Mouse (Mus musculus) adrenal gland, postnatal 10 days (tissue): ENCODE measurements at regions not wholly inside any gene's neighbourhood (a gene's known extent, or its start where the extent isn't known, plus 50 kb on each side); places are given as distances from the start of the nearest gene placed in this dataset.
A peak's percentile ranks its signal among the peaks of the same experiment; 100 is the strongest.

ENCODE experiments used
- DNase-seq: peaks from one replicate; pipeline ENCODE4 v3.0.0; 2021; ENCODE audit warnings: mixed read lengths

DNA sequence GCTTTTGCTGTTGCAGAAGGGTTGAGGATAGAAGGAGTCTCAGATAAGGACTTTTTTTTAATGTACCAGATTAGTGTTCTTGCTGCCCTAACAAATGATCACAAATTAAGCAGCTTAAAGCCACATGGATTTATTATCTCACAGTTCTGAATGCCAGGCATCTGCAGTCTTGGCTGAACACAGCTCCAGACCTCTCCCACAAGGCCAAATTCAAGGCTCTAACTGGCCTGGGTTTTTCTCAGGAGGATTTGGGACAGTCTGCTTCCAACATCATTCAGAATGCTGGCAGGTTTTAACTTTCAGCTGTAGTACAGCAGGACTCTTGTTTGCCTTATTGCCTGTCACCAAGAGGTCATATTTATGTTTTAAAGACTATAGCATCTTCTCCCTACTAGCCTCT lies 329.7 kb upstream of the Chrm2 start:
- peak; percentile 18 for DNase-seq

DNA sequence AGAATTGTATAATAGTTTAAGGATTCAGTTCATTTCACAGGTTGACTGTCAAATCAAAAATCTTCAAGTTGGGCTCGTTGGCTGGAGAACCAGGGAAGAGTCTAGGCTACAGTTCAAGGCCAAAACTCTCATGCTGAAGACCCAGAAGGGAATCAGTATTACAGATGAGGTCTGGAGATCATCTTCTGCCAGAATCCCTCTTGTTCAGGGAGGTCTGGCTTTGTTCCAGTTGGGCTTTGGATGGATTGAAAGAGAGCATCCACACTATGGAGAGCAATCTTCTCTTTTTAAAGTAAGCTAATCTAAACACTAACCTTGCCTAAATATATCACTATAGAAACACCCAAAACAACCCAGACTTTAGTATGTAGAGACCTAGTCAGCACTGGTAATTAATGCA lies 327.5 kb upstream of the Chrm2 start:
- DNase-seq, result no peak

DNA sequence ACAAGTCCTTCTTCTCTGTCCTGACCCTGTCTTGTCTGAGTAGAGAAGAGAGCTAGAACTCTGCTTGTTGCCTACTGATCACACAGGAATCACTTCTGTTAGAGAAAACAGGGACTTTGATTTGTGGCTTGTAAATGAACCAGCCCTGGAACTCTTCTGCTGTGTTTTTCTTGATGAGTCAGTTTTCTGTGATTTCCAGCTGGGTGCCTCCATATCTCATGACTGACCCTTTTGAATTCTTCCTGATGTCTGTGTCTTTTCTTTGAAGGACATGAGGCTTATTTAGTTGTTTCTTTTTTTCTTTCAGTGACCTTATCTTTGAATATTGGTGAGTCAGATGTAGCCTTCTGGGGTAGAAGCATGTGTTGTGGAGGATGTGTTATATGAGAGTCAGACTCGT lies 323.0 kb upstream of the Chrm2 start:
- DNase-seq, result no peak

DNA sequence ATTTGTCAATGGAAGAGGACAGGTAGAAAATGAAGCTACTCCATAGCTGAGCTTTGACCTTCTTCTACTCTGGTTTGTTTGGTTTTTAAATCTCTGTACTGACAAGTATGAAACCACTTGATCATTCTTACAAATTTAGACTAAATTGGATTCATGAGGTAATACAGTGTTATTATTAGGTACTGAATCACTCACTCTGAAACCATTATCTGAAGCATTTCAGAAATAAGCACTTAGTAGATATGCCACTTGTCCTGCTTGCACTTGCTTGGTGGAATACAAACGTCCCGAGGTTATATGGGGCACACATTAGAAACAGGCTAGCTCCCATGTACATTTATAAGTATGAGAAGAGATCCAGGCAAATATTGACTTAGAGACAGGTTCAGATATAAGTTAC lies 319.2 kb upstream of the Chrm2 start:
- DNase-seq, result no peak

DNA sequence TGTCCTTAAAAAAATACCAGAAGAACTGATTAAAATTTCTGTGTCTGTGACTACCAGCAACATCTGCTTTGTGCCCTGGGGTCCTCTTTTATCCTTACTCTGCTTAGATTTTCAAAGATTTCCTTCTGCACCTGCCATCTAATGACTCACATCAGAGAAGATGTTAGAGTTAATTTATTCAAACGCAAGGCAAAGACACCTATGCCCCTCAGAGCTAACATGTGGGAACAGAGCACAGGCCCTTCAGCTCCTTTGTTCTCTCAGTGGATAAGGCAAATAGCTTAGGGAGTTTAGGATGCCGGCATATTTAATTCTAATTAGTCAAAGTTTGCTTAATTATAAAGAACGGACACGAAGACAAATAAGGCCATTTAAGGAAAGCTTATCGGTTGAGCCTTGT lies 308.3 kb upstream of the Chrm2 start:
- no peak for DNase-seq

DNA sequence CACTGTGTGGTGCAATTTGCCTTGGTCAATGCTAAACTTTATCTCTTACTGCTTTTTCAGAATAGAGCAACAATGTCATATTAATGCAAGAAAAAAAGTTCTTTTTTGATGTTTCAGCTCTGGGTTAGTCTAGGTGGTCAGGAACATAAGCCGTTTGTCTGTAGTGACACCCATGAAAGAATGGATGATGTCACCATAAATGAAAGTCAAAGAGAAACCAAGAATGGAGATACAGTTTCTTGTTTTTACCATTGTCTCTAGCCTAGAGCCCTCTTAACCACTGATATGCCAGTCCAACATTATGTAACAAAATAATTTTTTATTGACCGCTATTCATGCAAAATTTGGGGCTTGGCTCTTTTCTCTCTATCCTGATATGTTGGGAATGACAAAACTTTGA lies 294.3 kb upstream of the Chrm2 start:
- no peak for DNase-seq

DNA sequence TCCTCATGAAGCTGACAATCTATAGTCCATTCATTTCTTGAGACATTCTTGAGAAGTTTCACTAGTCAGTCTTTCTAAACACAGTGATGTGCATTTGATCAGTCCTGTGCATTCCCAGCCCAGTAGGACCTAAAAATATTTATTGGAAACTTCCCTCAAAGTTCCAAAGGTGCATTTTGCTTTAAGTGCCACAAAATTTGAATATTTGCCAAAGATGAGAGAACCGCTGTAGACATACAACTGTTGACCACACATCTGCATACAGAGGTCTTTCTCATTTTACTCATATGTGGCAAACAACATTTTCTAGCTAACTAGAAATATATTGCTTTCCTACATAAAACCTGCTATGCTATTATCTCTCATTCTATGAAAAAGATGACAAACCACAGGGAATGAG lies 293.8 kb upstream of the Chrm2 start:
- no peak for DNase-seq

DNA sequence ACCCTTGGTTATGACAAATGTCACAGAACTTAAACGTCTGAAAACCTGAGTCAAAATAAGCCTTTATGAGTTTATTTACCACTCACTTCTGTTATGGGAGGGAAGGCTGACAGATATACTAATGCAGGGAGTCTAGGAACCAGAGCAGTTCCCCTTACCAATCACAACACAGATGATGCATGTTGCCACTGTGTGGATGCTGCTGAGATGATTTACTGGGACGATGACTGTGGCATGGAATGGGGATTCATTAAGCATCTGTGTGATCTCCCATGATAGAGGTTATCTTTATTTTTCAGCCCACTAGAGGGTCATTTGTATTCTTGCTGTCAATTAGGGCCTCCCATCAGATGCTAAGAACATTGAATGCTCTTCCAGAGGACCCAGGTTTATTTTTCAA lies 290.5 kb upstream of the Chrm2 start:
- no peak for DNase-seq

DNA sequence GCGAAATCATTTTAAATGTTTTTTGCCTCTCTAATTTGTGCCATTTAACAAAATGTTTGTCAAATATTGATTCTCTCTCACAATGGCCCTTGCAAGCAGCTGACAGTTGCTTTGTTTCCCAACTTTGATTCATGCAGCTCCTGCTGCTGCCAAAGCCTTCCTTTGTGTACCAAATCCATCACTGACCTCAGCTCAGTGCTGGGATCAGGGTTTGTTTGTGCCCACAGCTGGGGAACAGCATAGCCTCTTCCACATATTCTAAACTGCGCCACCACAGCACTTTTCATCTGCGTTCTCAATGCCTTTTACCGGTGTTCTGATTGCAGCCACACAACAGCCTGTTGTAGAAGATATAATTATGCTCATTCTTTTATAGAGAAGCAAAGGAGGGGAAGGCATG lies 289.7 kb upstream of the Chrm2 start:
- DNase-seq, result no peak

DNA sequence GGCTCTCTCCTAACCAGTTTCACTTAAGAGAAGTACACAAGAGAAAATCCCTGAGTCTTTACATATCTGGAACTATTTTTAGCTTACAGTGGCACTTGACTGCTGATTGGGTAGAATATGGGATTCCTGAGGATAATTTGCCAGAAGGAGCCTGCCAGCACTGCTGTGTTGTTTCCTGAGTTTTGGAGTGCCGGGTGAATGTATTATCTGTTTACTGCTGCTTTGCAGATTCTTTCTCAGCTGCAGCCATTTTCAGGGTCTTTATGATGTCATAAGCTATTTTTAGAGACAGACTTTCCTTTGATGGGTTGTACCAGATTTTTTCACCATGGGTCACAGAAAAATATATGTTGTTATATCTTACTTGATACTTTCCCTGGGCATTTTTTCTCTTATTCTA lies 279.1 kb upstream of the Chrm2 start:
- DNase-seq, result no peak

DNA sequence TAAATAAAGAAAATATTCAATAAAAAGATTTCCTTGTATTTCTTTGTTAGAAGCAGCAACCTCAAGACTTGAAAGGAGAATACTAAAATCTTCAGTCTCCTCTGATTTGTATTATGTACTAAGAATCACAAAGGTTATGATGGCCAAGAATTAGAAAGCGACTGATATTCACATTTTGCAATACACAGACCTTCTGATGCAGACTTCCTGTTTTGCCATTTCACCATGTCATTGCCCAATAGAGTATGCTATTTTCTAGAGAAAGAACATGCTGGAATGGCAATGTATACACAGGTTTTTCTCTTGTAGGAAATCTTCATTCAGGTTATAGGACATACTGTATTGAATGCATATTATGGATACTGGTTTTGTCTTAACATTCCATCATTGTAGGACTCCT lies 250.7 kb upstream of the Chrm2 start:
- DNase-seq, result no peak

DNA sequence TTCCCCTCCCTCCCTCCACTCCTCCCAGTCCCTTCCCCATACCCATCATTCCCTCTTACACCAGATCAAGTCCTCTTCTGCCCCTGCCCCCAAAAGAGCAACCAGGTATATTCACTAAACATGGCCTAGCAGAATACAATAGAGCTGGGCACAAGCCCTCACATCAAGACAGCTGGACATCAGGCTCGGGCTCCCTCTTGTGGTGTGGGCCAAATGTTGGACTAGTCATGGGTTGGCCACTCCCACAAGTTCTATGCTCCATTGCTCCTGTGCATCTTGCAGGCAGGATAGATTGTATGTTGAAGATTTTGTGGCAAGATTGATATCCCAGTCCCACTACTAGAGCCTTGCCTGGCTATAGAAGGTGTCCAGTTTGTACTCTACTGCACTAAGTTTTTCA lies 240.6 kb upstream of the Chrm2 start:
- DNase-seq, result peak; percentile 21

DNA sequence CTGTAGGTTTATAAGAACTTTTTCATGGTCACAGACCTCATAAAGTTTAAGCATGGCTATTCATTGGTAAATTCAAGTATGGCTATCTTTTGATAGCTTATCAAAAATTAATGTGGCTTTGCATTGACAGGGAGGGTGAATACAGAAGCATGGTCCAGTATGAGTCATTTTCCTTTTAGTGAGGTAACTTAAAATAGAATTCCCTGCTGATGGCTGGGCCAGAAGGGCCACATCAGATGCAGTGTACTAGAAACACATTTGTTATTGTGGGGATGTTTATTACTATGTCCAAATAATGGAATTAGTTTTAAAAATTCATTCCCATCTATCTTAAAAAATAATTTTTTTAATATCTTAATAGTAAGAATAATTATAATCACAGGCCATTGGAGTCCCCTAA lies 213.4 kb upstream of the Chrm2 start:
- no peak for DNase-seq

DNA sequence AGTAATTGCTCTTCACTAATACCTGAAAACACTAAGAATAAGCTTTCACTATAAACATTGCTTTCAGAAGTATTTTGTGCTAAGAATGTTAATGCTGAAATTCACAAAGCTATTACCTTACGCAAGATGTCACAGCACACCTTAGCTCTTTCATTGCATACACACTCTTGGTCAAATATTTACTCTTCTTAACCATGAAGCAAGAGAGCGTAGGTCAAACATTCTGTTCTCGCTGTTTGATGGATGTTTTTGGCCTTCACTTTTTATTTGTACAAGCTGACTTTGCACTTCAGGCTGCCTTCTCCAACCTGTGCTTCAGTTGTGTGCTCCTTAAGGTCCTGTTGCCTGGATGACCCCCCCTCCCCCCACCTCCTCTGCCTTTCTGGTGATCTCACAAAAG lies 212.8 kb upstream of the Chrm2 start:
- no peak for DNase-seq

DNA sequence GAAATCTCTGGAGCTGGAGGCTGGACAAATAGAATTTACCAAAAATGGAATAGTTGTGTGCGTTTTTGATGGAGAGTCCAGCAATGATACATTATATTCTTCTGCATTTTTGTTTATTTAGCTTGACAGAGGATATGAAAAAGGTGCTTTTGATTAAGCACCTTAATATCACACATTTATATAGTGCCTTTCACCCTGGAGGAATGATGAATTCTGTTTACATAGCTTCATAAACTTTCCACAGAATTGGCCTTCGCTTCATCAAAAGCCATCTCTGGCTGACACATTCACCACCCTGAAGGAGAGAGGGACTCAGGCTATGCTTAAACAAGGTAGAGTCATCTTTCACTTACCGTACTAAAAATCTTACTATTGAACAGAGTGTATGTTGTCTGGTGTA lies 208.0 kb upstream of the Chrm2 start:
- DNase-seq, result no peak

DNA sequence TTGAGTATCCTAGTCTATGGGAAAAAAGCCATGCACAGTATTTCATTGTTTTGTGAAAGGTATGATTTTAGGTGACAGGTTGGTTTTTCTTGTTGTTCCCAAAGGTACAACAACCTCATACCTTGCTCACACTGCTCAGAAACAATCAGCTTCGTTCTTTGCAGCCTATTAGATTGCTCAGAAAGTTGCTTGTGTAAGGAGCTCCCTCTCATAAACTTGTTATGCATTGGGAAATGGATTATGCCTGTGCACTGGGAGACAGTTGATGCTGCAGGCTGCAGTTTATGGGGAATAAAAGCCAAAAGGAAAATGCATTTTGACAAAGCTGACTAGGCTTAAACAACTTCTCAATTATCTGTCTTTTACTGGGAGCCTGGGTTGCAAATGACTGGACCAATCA lies 205.2 kb upstream of the Chrm2 start:
- no peak for DNase-seq

DNA sequence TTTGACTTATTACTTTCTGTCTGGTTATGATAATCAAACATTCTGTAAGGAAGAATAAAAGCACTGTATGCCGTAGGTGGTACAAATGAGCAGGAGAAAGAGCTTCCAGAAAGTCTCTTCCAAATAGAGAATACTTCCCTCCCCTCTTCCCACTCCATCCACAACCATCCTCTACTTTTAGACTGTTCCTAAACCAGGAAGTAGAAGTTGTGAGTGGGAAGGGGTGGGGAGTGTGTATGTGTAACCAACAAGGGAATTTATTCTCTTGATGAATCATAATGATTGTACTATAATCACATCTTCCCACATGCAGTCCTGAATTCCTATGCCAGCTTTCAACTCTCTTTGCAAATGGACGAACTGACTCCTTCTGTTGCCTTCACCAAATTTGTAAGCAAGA lies 181.2 kb upstream of the Chrm2 start:
- DNase-seq, result no peak

DNA sequence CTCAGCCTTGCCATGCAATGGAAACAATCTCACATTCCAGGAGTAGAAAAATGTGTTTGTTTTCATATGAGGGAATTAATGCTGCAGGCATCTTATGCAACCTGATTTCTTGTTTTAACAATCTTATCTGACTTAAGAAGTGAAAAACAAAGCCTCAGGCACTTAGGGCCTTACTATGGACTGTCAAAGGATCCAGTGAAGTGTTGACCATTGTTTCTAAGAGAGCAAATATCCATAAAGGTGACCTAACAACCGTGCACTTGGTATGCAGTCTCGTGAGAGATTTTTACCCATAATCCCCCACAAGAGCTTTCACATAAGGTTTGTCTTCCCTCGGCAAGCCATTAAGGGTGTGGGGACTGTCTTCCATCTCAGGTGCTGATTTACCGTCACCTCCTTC lies 166.6 kb upstream of the Chrm2 start:
- DNase-seq, result no peak

DNA sequence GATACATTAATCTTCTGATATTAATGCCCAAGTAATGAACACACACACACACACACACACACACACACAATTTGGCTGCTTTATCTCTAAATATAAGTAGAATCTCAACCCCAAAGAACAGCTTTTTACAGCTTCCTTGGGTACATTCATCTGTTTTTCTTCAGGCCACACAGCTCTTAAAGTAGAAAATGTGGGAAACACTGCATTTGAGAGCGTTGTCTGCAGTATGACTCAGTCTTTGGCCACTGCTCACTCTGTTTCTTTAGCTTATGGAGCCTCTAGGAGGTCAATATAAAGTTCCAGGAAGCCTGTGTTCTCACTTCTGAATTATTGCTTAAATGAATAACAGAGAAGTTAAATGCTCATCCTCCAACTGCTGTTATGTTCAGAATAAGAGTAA lies 153.4 kb upstream of the Chrm2 start:
- no peak for DNase-seq

DNA sequence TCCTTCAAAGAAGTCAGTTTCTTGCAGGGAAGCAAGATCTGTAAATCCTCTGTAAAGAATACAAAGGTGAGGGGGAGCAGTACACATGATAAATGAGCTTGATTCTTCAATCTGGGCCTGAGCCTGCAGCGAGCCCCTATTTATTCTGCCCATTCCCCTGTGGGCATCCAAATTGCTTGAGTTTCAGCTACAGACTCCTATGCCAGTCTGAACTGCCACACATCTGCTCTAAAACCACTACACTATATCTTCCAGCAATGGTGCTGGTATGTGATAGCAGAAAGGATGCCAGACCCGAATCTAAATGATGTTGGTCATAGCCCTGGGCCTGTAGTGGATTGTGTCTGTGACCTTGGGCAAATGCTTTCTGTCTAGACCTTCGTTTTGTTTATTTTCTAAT lies 140.9 kb upstream of the Chrm2 start:
- no peak for DNase-seq

DNA sequence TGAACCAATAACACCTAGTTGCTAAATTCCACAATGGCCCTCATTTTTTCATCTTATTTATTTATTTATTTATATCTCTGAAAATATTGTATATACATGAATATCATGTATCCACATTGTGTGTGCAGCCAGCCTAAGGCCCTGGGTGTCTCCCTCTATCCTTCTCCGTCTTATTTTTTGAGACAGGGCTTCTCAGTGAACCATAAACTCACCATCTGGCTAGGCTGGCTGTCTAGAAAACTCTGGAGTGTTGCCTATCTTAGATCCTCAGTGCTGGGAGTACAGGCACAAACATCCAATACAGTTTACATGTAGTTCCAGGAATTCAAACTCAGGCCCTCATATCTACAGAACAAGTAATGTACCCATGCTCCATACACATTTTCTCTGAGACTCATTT lies 139.7 kb upstream of the Chrm2 start:
- no peak for DNase-seq

DNA sequence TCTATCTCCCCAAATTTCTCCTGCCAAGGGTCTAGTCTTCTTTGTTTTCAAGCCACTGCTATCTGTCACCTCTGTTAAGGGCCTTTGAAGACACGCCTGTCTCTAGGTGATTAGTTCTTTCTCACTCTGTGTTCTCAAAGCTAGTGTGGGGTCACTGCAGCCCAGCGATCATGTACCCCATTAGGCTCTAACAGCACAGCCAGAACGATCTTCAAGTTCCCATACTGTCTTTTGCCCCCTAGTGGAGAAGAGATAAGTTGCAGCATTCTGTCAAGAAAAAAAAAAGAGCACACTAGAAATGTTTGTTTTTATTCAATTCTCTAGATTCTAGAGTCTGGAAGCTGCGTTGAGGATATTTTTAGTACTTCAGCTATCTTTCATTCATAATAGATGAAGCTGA lies 138.8 kb upstream of the Chrm2 start:
- peak; percentile 7 for DNase-seq

DNA sequence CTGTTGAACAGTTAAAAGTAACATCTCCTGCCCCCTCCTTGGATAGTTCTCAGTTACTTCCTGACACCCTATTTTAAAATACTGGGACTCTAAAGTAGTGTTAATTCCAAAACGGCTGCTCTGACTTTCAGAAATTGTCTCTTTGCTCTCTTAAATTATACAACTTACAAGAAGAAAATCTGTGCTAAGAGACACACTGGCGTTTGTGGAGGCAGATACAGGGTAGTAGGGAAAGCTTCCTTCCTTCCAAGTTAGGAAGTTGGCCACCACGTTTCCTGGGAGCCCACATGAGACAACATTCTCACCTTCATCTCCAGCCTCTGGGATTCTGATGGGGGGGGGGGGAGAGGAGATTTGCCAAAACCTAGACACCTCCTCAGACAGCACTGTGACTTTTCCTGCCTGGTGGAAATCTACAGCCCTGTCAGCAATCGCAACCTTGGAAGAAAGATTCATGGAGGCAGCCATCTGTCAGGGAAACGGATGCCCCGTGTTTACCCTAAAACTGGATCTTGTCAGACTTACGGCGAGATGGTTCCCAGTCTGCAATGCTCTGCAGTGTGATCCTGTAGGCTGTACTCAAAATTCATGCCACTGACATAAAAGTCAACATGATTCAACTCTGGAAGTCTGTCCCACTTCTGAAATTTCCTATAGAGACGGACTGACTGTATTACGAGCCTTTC lies 121.0 kb upstream of the Chrm2 start:
- DNase-seq, result no peak

DNA sequence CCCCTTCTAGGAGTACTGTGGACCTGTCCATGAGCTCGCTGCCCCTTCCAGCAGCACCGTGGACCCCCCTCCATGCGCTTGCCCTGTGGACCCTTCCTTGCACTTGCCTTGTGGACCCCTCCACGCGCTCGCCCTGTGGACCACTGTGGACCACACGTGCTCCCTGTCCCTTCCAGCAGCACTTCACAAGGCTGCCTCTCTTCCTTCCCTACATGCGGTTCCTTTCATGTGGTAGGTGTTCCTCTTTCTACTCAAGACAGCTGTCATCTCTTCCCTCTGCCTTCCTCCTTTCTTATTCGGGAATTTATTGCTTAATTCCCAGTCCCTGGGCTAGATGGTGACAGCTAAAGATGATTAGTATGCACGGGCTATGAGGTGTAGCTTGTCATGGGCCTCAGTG lies 101.2 kb upstream of the Chrm2 start:
- DNase-seq, result no peak

DNA sequence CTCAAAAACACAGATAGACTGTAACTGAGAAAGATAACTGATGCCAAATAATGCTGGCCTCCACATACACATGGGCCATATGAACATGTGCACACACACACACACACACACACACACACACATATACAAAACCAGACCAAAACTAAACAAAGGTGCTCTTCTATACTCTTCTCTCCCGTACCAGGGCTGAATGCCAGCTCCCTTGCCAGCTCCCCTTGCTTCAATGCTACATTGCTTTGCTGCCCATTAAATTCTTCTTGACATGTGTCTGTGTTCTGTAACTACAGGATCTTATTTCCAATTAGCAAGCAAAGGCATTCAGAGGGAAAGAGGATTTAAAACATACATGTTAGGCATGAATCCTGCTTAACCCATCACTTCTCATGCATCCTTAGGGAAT lies 74.3 kb upstream of the Chrm2 start:
- DNase-seq, result no peak
